Mouse (Mus musculus): Measurements from ENCODE around the gene Kcnh3.

DNA sequence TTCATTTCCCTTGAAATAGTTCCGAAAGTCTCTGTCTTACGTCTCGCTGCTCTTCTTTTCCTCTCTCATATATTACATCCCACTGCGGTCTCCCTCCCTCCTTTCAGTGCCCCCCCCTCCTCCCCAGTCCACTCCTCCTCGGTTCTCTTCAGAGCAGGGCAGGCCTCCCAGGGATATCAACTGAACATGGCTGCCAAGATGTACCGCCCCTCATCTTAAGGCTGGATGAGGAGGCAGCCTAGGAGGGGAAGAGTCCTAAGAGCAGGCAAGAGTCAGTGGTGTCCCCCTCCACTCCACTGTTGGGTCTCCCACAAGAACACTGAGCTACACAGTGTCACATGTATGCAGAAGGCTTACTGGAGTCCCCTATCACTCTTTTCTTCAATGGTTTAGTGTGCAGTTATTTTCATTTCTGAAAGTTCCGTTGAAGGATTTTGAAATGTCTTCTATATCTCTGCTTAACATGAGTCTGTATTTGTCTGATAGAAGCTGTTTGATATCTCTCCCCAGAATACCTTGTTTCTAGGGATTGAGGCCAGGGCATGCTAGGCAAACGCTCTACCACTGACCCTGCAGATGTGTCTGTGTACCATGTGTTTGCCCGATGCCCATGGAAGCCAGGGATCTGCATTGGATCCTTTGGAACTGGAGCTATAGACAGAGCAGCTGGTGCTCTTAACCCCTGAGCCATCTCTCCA, 40.3 kb upstream of the Kcnh3 start:
- no peak for TF ChIP-seq USF1 (IDR thresholded peaks at IDR 0.05; ENCODE audit: low read depth)
- no peak for TF ChIP-seq CTCF (IDR thresholded peaks at IDR 0.05; ENCODE audit: control insufficient read depth, insufficient read depth, insufficient read length)
- no peak for TF ChIP-seq FOSL1 (IDR thresholded peaks at IDR 0.05; ENCODE audit: insufficient read depth, low read length, poor library complexity, severe bottlenecking)
- TF ChIP-seq MYOG (IDR thresholded peaks at IDR 0.05; ENCODE audit: control insufficient read depth, extremely low read depth, insufficient read length): no peak
- no peak for TF ChIP-seq MAX (IDR thresholded peaks at IDR 0.05)
- no peak for TF ChIP-seq MYOD1 (IDR thresholded peaks at IDR 0.05; ENCODE audit: control insufficient read depth, insufficient read length, low read depth)
- no peak for TF ChIP-seq CEBPB (IDR thresholded peaks at IDR 0.05; ENCODE audit: low read depth)
